Mouse (Mus musculus) left cerebral cortex, postnatal 25 days (tissue): Measurements from ENCODE around the gene Fxyd3. TPM values are rescaled to one million over a fixed set of nuclear protein-coding genes. Genes with fewer than 3 reads are reported as not detected.
A peak's percentile ranks its signal among the peaks of the same experiment; 100 is the strongest.

Experiments used
- DNase-seq, 2 experiments: peaks; one replicate each; pipeline ENCODE4 v3.0.0; 2022; ENCODE audit warnings: low spot score in 2 of 2, mixed read lengths in 1 of 2
- intact Hi-C: fragments of 180-260 bp; cut with DNase I; formaldehyde crosslinking; loops from one replicate; pipeline ENCODE4 v1.15.1; 2025
- total RNA-seq, 2 experiments: library from RNA; stranded (reverse); gene quantifications; 2 replicates each; pipeline ENCODE4 v1.2.3; 2021

Gene Fxyd3
- total RNA-seq, 2 experiments from 2014 or later = not detected

DNA sequence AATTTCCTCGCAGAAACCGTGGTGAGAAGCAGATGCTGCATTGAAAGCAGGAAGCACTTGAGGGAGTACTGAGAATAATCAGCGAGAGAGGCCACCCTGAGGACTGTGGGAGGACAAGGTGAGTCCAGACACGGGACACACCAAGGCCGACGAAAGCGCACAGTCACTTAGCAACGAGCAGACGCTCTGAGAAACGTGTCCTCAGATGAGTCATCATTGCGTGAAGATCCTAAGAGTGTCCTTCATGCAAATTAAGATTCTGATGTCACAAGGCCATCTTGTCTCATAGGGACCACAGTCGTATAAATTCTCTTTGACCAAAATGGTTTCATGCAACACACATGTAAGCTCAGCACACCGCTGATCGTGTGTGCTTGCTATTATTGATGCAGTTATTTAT, 24.3 kb upstream of the Fxyd3 start:
- intact Hi-C loops = no loop called here
- no peak for DNase-seq

GRCm38 (mm10) chr7:31099612-31099982, 23.1 kb upstream of the Fxyd3 start:
- no peak for DNase-seq
- intact Hi-C loops = loop anchor here (5.0 kb wide), 1 partner anchor 142 kb away; the partner anchor contains the start of gene Usf2

GRCm38 (mm10) chr7:31098697-31099611, 22.4 kb upstream of the Fxyd3 start:
- DNase-seq = no peak
- intact Hi-C loops = loop anchor here (5.0 kb wide), 1 partner anchor 142 kb away; the partner anchor contains the start of gene Usf2

GRCm38 (mm10) chr7:31097583-31098248, 21.2 kb upstream of the Fxyd3 start:
- DNase-seq = peak; percentile 91 to 93
- intact Hi-C loops = loop anchor here (1.0 to 5.0 kb wide), 2 partner anchors 38 to 140 kb away; partner anchors contain the start of genes Lgi4 and Usf2

GRCm38 (mm10) chr7:31096892-31097564, 20.5 kb upstream of the Fxyd3 start:
- intact Hi-C loops = loop anchor here (1.0 to 5.0 kb wide), 2 partner anchors 38 to 140 kb away; partner anchors contain the start of genes Lgi4 and Usf2
- no peak for DNase-seq

- intact Hi-C loops = loop anchor here (5.0 kb wide), 1 partner anchor 138 kb away; the partner anchor contains the start of gene Usf2
- no peak for DNase-seq
Observed at GRCm38 (mm10) chr7:31094774-31095501, 18.4 kb upstream of the Fxyd3 start.

- DNase-seq = no peak
- intact Hi-C loops = no loop called here
Observed at GRCm38 (mm10) chr7:31089721-31090120, 13.2 kb upstream of the Fxyd3 start.

DNA sequence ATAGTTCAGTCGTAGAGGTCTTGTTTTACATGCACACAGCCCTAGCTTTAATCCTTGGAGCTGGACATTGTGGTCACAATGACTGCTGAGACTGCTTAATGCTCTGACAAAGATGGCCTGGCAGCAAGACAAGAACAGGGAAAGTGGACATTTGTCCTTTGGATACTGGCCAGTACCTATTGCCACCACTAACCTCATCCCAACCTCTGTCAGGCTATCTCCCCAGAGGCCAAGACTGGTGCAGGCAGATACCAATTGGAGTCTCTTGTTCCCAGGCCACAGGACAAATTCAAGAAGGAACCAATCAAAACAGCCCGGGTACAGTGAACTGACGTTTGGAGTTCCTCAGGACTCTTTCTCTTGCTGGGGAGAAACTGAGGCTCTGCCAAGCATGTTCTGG, 11.7 kb upstream of the Fxyd3 start:
- DNase-seq = no peak
- intact Hi-C loops = no loop called here

- no peak for DNase-seq
- intact Hi-C loops = no loop called here
Observed at GRCm38 (mm10) chr7:31087262-31087661, 10.8 kb upstream of the Fxyd3 start.

DNA sequence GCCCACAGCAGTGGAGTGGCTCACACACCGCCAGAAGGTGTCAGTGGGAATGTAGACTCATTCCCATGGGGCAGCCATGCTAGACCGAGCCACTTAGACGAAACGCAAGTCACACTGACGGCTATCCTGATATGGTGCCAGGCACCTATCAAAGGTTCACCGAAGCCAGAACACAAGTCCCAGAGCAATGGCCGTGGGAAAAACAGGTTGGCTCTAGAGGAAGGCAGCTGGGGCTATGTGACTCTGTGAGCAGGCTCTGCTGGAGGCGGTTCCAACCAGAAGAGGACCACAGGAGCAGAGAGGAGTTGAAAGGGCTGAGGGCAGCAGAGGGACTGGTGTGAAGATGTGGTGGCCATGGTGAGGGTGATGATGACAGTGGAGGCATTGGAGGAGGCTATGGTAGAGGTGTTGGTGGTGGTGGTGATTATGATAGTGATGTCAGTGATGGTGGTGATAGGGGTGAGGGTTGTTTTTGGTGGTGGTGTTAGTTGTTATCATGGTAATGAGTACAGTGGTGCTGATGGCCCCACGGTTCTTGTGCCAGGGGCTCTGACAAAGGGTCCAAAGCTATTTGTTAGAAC, 9.8 kb upstream of the Fxyd3 start:
- intact Hi-C loops = no loop called here
- DNase-seq = no peak

- peak in 1 of 2 experiments; percentile 57 for DNase-seq
Observed at GRCm38 (mm10) chr7:31085171-31085570, 8.7 kb upstream of the Fxyd3 start.

GRCm38 (mm10) chr7:31084140-31084539, 7.6 kb upstream of the Fxyd3 start:
- intact Hi-C loops = no loop called here
- DNase-seq = peak in 1 of 2 experiments; percentile 37

More at GRCm38 (mm10) chr7:31085171-31085570, 8.7 kb upstream of the Fxyd3 start:
- intact Hi-C loops = no loop called here

GRCm38 (mm10) chr7:31082831-31083588, 6.5 kb upstream of the Fxyd3 start:
- DNase-seq = peak in 1 of 2 experiments; percentile 54
- intact Hi-C loops = no loop called here

DNA sequence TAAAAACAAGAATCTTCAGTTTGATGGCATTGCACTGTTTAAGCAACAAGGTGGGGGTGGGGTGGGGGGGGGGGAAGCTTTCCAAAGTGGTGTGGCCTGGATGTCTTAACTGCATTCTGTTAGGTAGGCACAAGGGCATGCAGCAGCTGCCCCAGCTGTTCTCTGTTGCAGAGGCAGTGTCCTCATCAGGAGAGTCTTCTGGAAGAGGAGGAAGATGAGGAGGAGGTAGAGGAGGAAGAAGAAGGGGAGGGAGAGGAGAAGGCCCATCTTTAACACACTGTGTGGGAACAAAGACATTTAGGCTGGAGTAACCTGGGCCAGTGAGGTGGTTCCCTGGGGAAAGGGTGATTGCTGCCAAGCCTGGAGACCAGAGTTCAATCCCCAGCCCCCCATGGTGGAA, 5.6 kb upstream of the Fxyd3 start:
- DNase-seq = no peak
- intact Hi-C loops = no loop called here

GRCm38 (mm10) chr7:31081106-31081505, 4.6 kb upstream of the Fxyd3 start:
- DNase-seq = no peak
- intact Hi-C loops = no loop called here

DNA sequence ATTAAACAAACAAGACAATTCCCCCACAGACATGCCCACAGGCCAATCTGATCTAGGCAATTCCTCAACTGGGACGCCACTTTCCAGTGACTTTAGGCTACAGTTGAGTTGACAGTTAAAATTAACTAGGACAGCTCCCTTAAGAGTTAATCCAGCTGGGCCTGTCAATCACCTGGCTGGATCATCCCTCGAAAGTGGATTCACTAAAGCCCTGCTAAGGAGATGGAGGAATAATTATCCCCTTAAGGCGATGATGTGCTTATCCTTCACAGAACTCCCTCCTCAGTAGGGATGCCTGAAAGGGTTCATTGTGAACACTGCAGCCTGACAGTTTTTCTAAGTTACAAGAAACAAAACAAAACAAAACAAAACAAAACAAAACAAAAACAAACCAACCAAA, 4.1 kb upstream of the Fxyd3 start:
- no peak for DNase-seq
- intact Hi-C loops = no loop called here

- DNase-seq = no peak
- intact Hi-C loops = no loop called here
Observed at GRCm38 (mm10) chr7:31079670-31080069, 3.2 kb upstream of the Fxyd3 start.

- intact Hi-C loops = loop anchor here (1.0 kb wide), 1 partner anchor 19 kb away; the partner anchor contains the start of gene Lgi4
- peak; percentile 71 to 86 for DNase-seq
Observed at GRCm38 (mm10) chr7:31077885-31078445, 1.5 kb upstream of the Fxyd3 start.
